Mouse (Mus musculus) G1E-ER4 (cell line): ENCODE measurements around the gene Creb3l2. TPM values are rescaled to one million over a fixed set of nuclear protein-coding genes. Genes with fewer than 3 reads are reported as not detected.

ENCODE experiments used
- GATA1 ChIP-seq: IDR thresholded peaks from one replicate; pipeline ENCODE4 v1.8.0; 2012; ENCODE audit warnings: low read length, inconsistent platforms
- polyA plus RNA-seq: library from polyadenylated mRNA; stranded (reverse); fragments of >175 nt; gene quantifications from 2 replicates; pipeline ENCODE4 v1.2.3, GENCODE M21; 2012

The Creb3l2 gene
- 0.02 and 0.09 TPM in 2 replicates for polyA plus RNA-seq

DNA sequence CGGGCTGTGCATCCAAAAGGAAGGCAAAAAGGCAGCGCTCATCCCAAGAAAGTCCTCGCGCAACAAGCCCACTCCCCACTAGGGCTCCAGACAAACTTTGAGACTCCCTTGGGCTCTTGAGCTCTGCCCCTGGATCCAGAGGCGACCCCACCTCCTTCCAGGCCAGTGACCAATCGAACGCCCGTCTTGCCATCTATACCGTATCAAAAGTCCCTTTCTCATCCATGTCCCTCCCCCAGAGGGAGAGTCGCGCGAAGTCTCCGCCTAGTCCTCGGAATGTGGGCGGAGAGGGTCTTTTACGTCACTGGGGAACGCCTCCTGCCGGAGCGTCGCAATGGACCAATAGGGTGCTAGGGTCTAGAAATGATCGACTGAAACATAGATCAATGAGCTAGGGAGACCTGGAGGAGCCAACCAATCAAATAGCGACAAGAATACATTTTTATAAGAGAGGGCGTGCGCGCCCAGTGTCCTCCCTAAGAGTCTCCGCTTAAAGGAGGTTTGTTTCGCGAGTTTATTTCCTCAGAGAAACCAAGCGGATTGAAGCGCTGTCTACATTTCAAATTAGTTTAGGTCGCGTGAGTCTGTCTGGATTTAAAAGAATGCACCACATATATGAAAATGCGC, at the start of gene Creb3l2:
Gene Creb3l2 (minus strand): TSS at position 106 of the 627 bp plus-strand sequence.
- no peak for TF ChIP-seq GATA1

DNA sequence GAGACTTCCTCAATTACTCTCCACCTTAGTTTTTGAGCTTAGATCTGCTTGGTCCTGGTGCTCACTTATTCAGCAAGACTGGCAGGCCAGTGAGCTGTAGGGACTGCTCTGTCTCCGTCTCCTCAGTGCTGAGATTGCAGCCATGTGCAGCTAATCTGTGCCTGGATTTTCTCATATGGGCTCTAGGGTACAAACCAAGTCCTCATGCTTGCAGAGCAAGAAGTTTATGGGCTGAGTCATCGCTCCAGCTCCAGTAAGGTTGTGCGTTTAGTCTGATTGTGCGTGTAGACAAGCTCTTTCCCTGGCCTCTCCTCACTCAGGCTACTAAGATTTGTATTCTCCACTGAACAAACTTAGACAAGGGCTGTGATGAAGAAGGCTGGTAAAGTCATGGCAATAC, 44.6 kb upstream of the Creb3l2 start:
- TF ChIP-seq GATA1 = no peak

DNA sequence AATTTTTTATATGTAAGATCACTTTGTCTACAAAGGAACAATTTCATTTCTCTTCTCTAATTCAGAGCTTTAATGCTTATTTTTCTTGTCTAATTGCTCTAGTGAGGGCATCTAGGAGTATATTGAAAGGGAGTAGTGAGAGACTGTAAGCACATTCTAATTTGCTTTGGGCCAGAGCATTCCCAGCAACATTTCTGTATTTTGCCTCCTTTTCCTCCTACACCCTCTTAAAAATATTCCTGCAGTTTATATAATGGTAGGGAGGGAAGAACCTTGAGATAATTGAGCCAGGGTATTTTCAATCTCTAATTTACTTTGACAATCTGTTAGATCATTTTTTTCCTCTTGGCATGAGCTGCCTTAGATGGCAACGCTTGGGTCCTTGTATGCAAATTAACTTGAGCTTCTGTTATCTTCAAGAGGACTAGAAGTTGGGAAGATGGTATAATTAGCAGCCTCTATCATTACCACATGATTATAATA, 42.7 kb upstream of the Creb3l2 start:
- no peak for TF ChIP-seq GATA1

DNA sequence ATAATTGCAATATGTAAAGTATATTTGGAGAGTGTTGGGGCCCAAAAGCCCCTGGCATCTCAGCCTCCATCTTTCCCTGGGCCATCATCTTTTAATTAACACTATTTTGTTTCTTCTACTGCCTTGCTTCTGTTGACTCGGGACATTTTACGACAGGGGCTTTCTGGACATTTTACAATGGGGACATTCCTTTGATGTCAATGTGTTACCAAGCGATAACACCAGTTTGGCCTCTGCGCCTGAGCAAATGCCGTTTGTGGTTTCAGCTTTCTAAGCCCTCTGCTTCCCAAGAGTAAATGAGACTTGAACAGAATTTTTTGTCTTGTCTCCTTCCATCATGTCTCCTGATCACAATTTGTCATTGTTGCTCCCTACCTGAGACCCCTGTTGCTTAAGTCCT, 41.3 kb upstream of the Creb3l2 start:
- no peak for TF ChIP-seq GATA1

DNA sequence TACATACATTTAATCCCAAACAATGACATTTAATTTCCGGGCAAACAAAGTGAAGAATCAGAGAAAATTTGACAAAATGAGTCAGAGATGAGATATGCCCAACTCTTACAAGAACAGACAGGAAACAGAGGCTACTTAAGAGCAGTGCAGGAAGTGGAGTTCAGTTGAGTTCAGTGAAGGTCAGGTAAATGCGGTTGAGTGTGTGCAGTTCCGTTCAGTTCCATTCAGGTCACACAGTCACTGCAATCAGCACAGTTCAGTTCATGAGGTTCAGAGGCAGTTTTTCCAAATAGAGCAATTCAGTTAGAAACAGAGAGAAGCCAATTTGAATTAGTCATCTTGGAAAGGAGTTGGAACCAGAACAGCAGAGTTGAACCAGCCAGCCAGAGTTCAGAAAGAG, 39.2 kb upstream of the Creb3l2 start:
- no peak for TF ChIP-seq GATA1

DNA sequence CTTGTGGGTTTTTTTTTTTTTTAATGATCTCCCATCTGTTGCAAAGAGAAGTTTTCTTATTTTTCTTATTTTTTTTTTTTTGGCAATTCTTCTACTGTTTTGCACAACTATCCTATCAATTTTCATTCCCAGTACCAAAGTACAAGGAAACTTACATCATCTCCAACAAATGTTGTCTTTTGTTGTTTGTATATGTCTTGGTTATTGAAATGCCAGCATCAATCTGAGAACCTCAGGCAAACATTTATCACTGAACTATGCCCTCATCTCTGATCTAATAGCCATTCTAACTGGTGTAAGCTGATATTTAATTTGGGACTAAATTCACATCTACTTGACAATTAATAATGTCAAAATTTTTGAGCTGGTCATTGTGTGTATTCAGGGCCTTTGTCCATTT, 38.1 kb upstream of the Creb3l2 start:
- no peak for TF ChIP-seq GATA1

DNA sequence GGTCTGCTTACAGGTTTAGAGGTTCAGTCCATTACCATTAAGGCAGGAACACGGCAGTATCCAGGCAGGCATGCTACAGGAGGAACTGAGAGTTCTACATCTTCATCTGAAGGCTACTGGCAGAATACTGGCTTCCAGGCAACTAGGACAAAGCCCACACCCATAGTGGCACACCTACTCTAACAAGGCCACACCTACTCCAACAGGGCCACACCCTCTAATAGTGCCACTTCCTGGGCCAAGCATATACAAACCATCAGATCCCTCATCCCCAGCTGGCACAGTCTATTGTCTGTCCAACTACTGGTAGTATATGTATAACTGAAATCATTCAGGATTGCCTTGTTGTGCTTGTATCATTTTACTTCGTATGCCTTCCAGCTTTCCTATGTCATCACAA, 36.5 kb upstream of the Creb3l2 start:
- no peak for TF ChIP-seq GATA1

DNA sequence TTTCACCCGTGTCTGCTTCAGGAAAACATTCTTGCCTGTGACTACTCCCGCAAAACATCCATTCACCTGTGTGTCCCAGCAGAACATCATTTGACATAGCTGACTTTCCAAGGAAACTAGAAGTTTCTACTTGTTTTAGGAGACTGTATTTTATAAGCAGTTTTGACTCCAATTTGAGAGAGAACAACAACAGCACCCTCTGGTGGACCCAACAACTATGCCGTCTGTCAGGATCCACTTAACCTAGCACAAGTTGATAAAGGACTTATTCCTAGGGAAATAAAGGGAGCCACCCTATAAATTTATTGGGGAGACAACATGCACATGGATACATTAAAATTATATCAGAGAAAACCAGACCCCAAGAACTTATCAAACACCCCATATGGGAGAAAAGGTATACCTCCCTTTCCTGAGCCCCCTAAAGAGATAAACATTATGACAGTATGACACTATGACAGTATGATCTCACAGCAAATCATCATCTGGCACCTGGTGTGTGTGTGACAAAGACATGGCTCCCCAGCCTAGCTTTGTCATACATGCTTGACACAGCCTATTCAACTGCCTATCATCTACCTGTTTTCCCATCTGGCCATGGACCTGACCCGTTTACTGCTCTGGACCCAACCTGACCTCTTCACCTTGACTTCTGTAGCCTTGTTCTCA, 31.9 kb upstream of the Creb3l2 start:
- no peak for TF ChIP-seq GATA1

DNA sequence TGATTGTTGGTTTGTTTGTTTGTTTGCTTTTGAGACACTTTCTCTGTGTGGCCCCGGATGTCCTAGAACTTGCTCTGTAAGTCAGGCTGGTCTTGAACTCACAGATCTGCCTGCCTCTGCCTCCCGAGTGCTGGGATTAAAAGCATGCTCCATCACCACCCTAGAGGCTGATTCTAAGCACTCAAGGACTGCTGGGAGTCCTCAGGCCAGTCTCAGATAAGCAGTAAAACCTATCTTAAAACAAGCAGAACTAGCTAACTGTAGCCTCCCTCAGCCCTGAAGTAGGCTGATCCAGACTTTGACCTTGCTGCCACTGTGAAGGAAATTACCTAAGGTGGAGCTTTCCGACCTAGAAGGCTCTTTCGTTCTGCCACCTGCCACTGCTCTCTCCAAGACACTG, 28.3 kb upstream of the Creb3l2 start:
- no peak for TF ChIP-seq GATA1

DNA sequence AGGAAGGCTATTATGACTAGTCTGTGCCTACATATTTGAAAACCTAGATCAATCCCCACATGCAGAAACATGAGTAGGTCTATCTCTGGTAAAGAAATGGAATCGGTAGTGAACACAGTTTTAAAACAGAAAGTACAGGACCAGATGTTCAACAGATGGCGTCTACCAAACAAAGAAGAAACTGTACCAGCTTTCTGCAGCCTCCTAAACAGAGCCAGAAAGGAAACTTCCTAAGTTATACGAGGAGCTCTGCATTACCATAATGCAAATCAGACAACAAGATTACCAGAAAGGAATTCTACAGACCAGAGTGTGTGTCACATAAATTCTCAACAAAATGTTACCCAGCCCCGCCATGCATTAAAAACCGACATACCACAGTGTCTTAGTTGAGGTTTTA, 23.9 kb upstream of the Creb3l2 start:
- TF ChIP-seq GATA1 = no peak

DNA sequence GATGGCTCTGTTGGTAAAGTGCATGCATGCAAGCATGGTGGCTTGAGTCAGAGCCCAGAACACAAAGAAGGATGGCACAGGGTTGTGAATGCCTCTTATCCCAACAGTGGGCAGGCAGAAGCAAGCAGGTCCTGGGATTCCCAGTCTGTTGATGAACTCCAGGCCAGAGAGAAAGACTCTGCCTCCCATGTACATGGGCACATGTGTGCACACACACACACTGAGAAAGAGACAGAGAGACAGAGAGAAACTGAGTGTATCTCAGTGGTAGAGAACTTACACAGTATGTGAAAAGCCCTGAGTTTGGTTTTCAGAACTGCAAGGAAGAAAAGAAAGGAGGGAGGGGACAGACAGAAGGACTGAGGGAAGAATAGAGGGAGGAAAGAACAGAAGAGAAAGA, 23.4 kb upstream of the Creb3l2 start:
- no peak for TF ChIP-seq GATA1

DNA sequence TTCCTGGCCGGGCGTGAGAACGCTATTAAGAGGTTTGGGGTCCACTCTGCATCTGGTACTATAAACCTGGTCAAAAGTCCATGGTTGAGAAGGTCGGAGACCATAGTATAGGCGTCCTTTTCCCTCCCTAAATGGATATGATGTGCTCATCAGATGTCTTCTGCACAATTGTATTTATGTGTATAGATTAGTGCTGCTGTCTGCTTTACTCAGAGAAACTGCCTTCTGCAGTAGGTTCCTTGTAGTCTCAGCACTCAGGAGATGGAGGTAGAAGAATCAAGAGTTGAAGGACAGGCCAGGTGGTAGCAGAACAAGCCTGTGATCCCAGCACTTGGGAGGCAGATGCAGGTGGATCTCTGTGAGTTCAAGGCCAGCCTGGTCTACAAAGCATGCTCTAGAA, 22.6 kb upstream of the Creb3l2 start:
- no peak for TF ChIP-seq GATA1

DNA sequence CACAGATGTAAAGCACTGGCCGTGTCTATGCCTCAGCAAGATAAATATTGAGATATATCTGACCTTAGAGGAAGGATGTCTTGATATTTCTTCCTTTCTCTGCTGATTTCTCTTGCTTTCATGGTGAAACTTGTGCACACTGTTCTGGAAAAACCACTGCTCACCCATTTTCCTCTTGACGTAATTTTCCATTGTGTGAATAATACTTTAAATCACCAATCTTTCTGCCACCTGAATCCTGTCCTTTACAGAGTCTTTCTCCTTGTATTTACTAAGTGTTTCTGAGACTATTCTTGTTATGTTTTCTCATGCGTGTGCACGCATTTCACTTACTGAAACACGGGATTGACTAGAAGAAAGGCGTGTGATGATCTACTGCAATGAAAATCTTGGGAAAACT, 18.7 kb upstream of the Creb3l2 start:
- TF ChIP-seq GATA1 = no peak

DNA sequence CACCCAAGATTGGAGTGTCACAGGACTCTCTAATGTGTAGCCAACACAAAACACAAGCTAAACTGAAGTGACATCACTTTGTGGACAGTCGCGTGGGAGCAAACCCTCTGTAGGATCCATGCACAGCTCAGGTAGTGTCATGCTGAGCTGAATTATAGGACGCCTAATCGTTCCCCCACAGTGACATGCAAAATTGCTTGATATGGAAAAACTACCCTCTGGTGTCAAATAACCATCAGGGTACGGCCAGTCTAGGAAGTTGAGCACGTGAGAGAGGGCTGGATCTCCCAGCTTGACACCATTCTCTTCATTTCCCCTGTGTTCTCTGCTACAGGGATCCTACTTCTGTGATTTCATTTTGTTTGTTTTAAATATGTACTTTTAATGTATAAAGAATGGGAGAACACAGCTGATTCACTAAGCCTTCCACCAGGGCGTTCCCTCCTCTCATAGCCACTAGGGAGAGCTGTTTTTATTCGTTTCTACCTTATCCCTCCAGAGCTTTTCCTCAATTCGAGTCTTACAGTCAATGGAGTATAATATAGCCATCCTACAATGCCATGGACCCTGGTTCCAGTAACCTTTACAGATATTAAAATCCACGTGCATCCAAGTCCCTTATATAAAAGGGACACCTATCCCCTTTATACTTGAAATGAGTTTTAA, 16.2 kb upstream of the Creb3l2 start:
- no peak for TF ChIP-seq GATA1

DNA sequence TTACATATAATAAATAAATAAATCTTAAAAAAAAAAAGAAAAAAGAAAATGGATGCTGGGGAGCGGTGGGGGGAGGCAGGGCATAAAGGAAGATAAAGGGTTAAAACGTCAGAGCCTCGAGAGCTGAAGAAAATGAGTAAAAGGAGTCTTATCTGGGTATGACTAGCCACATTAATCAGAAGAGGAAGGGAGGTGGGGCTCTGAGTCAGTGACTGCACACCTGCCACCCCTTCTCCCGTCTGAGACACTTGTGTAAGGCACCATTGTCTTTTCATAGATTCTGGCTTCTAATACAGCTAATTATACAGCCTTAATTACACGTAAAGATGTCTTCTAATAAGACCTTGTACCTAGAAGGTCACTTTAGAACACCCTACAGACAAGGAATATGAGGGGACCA, 13.6 kb upstream of the Creb3l2 start:
- no peak for TF ChIP-seq GATA1

DNA sequence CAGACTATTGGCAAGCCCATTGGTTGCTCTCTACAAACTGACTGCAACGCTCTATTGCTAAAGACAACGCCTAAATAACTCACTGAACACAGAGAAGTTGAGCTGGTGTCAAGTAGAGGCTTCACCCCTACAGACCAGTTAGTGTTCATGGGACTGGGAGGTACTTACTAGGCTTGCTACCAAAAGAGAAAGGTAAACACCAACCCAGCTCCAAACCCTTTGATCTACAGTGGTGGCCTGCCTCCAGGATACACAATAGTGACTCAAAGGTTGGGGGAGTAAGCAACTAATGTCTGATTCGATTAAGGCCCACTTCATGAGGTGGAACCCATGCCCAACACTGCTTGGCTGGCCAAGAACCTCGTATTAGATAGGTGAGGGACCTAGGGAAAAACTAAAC, 11.1 kb upstream of the Creb3l2 start:
- TF ChIP-seq GATA1 = no peak

DNA sequence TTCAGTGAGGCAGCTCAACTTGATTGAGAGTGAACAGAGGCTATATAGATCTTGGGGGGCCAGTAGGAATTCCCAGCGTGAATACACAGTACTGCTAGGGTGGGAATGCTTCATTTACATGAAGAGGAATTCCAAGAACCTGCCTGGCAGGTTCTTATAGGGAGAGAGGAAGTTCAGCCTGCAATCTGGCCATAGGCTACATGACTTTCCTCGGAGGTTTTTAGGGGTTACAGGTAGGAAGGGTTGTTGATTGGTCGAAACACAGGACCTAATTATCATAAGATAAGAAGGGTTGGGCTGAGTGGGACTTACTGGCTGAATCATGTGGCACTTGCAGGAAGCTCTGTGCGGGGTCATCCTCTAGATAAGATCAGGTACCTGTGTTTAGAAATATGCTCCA, 9.7 kb upstream of the Creb3l2 start:
- TF ChIP-seq GATA1 = no peak
